Mouse (Mus musculus): ENCODE measurements around the gene Myo1h. TPM values are rescaled to one million over a fixed set of nuclear protein-coding genes. Genes with fewer than 3 reads are reported as not detected.

Myo1h gene
- 2.7 TPM for polyA plus RNA-seq (2017; shearing (Covaris generic))

GRCm38 (mm10) chr5:114288874-114289273 lies at the start of gene Myo1h:
TSS of gene Myo1h (plus strand) at chr5:114289166.

GRCm38 (mm10) chr5:114273693-114274402 lies 15.1 kb upstream of the Myo1h start, which contains the start of gene Foxn4:
TSS of gene Foxn4 (minus strand) at chr5:114273807.

GRCm38 (mm10) chr5:114380209-114381012 lies 91.4 kb downstream of the Myo1h start, which contains the start of the genes Kctd10 and Ube3b:
TSS of gene Kctd10 (minus strand) at chr5:114380508.
TSS of gene Ube3b (plus strand) at chr5:114380607.

Other genes starting within 250 kb of the Myo1h start
- gene Usp30, start 223.7 kb upstream of the Myo1h start, polyA plus RNA-seq (2017; shearing (Covaris generic)) = 9.0 TPM
- gene Svop, start 197.6 kb upstream of the Myo1h start, polyA plus RNA-seq (2017; shearing (Covaris generic)) = 0.28 TPM
- 13.3 TPM for gene Alkbh2, start 160.9 kb upstream of the Myo1h start, polyA plus RNA-seq (2017; shearing (Covaris generic))
- gene Ung, start 158.8 kb upstream of the Myo1h start, polyA plus RNA-seq (2017; shearing (Covaris generic)) = 4.0 TPM
- gene Acacb, start 142.6 kb upstream of the Myo1h start, polyA plus RNA-seq (2017; shearing (Covaris generic)) = 0.25 TPM
- not detected for gene Foxn4, start 15.4 kb upstream of the Myo1h start, polyA plus RNA-seq (2017; shearing (Covaris generic))
- 114 TPM for gene Kctd10, start 91.3 kb downstream of the Myo1h start, polyA plus RNA-seq (2017; shearing (Covaris generic))
- gene Ube3b, start 91.4 kb downstream of the Myo1h start, polyA plus RNA-seq (2017; shearing (Covaris generic)) = 76.4 TPM
- gene Mmab, start 154.9 kb downstream of the Myo1h start, polyA plus RNA-seq (2017; shearing (Covaris generic)) = 10.5 TPM
- 10.4 TPM for gene Mvk, start 155.1 kb downstream of the Myo1h start, polyA plus RNA-seq (2017; shearing (Covaris generic))

Measured in CD4-positive, CD25-positive, alpha-beta regulatory T cell (primary cell).